Mouse (Mus musculus) midbrain, postnatal 0 days (tissue): ENCODE measurements at regions not wholly inside any gene's neighbourhood (a gene's known extent, or its start where the extent isn't known, plus 50 kb on each side); places are given as distances from the start of the nearest gene placed in this dataset.

Source experiments
- ATAC-seq: fragments of 200-750 bp; cut with Nextera tagmentation; 2 replicates; pipeline ENCODE4 v1.8.0; 2017; ENCODE audit warnings: moderate number of reproducible peaks, mild to moderate bottlenecking, moderate TSS enrichment, moderate library complexity; ENCODE audit not compliant: low FRiP score
- DNase-seq: peaks from one replicate; pipeline ENCODE4 v3.0.0-alpha.2; 2015; ENCODE audit warnings: low spot score
- H3K27ac ChIP-seq: fragments of 300-500 bp; sonication (generic); 2 replicates; pipeline ENCODE4 v1.5.1; 2014; ENCODE audit warnings: low read depth, mild to moderate bottlenecking, low read length, mixed read lengths
- H3K27me3 ChIP-seq: fragments of 300-500 bp; sonication (generic); 2 replicates; pipeline ENCODE4 v1.6.1; 2014; ENCODE audit warnings: low read length, control low read depth, mixed read lengths; ENCODE audit not compliant: insufficient read depth
- H3K36me3 ChIP-seq: fragments of 300-500 bp; sonication (generic); 2 replicates; pipeline ENCODE4 v1.6.1; 2014; ENCODE audit warnings: low read length, control low read depth, mixed read lengths; ENCODE audit not compliant: insufficient read depth
- H3K4me1 ChIP-seq: fragments of 300-500 bp; sonication (generic); 2 replicates; pipeline ENCODE4 v1.6.1; 2014; ENCODE audit warnings: mild to moderate bottlenecking, control low read depth, antibody characterized with exemption, low read length, mixed read lengths; ENCODE audit not compliant: insufficient read depth
- H3K4me2 ChIP-seq: fragments of 300-500 bp; sonication (generic); 2 replicates; pipeline ENCODE4 v1.6.1; 2014; ENCODE audit warnings: low read depth, mild to moderate bottlenecking, low read length, mixed read lengths; ENCODE audit not compliant: poor library complexity, severe bottlenecking
- H3K4me3 ChIP-seq: fragments of 300-500 bp; sonication (generic); 2 replicates; pipeline ENCODE4 v1.5.1; 2014; ENCODE audit warnings: low read depth, mild to moderate bottlenecking, low read length, moderate library complexity
- H3K9ac ChIP-seq: fragments of 300-500 bp; sonication (generic); replicated peaks from 2 replicates; pipeline ENCODE4 v1.6.1; 2014; ENCODE audit warnings: mild to moderate bottlenecking, low read length, moderate library complexity, mixed read lengths; ENCODE audit not compliant: poor library complexity, severe bottlenecking
- H3K9me3 ChIP-seq: fragments of 300-500 bp; sonication (generic); 2 replicates; pipeline ENCODE4 v1.6.1; 2016; ENCODE audit warnings: low read length, control low read depth
- CTCF ChIP-seq: IDR thresholded peaks from 2 replicates; pipeline ENCODE4 v1.5.1; 2016; ENCODE audit warnings: antibody characterized with exemption, mild to moderate bottlenecking
- WGBS: fragments of 180-500 bp; shearing (Covaris S2); extraction: QIAGEN DNeasy Blood & Tissue Kit; methylation state at CpG from one replicate; pipeline ENCODE4 v1.1.7; 2014; 5-methylcytosine and 5-hydroxymethylcytosine counted together

DNA sequence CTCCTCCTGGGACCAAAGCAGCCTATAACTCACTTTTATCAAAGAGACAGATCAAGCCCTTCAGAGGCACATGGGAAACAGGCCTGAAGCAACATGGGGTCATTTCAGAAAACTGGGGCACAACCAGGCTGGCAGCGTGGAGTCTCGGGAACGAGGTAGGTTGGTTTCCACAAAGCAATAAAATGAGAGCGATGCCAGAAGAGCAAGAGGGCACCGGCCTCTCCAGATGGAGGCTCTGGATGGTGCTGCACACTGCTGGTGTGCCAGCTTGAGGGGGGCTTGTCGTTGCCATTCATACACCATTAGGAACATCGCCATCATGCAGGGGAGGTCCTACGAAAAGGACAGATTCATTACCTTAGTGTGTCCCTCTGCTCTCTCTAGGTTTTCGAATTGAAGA lies 630.6 kb downstream of the Diaph3 start:
- DNase-seq: no peak
- no peaks in the 10 kb centered on the region for H3K36me3 ChIP-seq

DNA sequence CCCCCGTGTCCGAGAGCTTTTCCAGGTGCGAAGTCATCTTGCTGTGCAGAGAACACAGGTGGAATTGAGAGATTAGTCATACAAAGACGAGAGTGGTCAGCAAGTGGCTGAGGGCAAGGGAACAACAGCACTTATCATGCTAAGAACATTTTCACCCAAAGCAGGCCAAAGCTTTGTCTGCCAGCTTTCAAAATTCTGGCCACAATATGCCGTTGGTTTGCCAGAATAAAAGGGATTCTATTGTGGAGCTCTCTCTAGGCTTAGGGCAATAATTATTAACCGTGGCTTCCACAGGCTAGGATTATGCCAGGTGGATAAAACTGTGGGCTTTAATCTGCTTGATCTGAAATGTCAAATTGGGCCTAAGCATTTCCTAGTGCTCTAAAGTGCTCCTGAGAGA lies 631.3 kb downstream of the Diaph3 start:
- no peak overlapping the region for H3K27ac ChIP-seq
- no peaks in the 10 kb centered on the region for H3K4me1 ChIP-seq
- no peak overlapping the region for H3K9ac ChIP-seq
- no peak for ATAC-seq
- H3K27me3 ChIP-seq: no peaks in the 10 kb centered on the region
- no peak for TF ChIP-seq CTCF
- 68% methylated on average over 6 of the region's 6 CpGs for WGBS
- H3K4me3 ChIP-seq: no peak overlapping the region
- no peaks in the 10 kb centered on the region for H3K9me3 ChIP-seq
- H3K36me3 ChIP-seq: no peaks in the 10 kb centered on the region
- no peak overlapping the region for H3K4me2 ChIP-seq
- DNase-seq: peak; percentile 37

More for the DNA sequence above, 630.6 kb downstream of the Diaph3 start:
- Histone ChIP-seq H3K9ac (no peak overlapping the region), H3K27me3 (no peaks in the 10 kb centered on the region), H3K4me3 (no peak overlapping the region), H3K27ac (no peak overlapping the region), H3K9me3 (no peaks in the 10 kb centered on the region), H3K4me1 (no peaks in the 10 kb centered on the region), H3K4me2 (no peak overlapping the region)
- TF ChIP-seq CTCF: no peak
- ATAC-seq: no peak
- 96% methylated on average over 9 of the region's 9 CpGs for WGBS

DNA sequence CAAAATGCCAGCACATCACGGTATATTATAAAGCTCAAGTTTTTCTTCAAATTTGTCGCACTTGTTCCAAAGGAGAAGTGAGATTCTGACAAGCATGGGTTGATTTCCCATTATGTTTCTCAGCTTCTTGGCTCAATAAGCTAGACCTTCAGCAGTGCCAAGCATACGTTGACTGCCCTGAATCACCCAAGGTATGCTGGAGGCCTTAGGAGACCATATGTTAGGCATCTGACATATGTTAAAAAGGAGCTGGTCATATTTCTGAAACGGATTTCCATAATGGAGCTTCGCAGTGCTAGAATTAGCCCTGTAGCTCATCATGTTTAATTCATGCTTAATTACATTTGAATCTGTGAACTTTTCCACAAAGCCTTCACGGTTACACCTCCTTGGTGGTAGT lies 634.7 kb downstream of the Diaph3 start:
- H3K27ac ChIP-seq: no peak overlapping the region
- no peak for ATAC-seq
- H3K9me3 ChIP-seq: no peaks in the 10 kb centered on the region
- H3K4me3 ChIP-seq: no peak overlapping the region
- TF ChIP-seq CTCF: no peak
- H3K36me3 ChIP-seq: no peaks in the 10 kb centered on the region
- H3K27me3 ChIP-seq: no peaks in the 10 kb centered on the region
- peak; percentile 58 for DNase-seq
- no peak overlapping the region for H3K4me2 ChIP-seq
- H3K4me1 ChIP-seq: no peaks in the 10 kb centered on the region
- WGBS: 66% methylated on average over 6 of the region's 6 CpGs
- no peak overlapping the region for H3K9ac ChIP-seq

DNA sequence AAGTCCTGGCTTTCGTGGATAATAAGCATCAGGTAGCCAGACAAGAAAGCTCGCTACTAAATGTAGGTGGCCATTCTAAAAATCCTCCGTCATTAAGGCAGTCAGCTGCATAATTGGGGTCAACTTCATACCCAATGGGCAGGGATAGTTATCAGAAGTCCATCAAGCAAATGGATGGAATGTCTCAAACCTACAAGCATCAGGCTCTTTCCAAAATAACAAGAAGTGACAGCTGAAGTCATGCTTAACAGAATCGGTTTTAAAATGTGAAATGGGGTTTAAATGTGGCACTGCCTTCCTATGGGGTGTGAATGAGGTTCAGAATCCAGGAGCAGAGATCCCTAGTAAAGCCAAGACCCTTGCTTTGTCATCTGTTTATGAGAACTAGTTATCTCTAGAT lies 650.2 kb downstream of the Diaph3 start:
- TF ChIP-seq CTCF: no peak
- 79% methylated on average over 4 of the region's 4 CpGs for WGBS

DNA sequence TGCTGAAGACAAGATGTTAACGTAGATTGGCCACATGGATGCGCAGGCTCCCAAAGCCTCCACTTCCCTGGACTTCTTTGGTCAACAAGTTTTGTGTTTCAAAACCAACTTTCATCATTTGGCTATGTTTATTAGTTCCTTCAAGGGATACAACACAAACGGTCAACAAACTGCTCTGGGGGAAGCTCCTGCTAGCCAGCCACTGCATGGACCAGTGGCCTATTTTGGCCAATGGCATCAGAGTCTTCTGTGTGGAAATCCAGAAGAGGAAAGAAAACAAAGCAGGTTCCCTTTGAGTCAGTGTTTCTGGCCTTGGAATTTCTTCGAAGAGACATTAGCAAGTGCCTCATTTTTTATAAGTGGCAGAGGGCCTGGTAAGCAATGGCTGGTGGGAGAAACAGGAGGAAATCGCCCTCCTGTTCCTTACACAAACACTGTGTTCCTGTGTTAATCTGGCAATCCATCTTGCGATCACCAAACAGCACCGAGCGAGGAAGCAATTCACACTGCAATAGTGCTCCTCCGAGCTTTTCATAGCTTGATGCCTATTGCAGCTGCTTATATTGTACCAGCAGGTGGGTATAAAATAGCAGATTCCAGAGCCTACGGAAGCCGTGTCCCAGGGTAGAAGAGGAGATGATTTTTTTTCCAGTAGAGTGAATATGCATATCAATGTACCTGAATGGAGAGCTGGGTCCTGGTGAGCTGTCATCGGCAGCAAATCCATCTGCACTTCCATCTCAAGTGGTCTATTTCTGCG lies 651.0 kb downstream of the Diaph3 start:
- Histone ChIP-seq H3K27ac (no peak overlapping the region), H3K4me1 (no peaks in the 10 kb centered on the region; the same call in 1 of the 2 replicates), H3K9me3 (no peaks in the 10 kb centered on the region), H3K9ac (no peak overlapping the region), H3K4me2 (no peak overlapping the region), H3K27me3 (no peaks in the 10 kb centered on the region), H3K4me3 (no peak overlapping the region), H3K36me3 (no peaks in the 10 kb centered on the region)
- DNase-seq (peak; percentile 56), ATAC-seq (no peak)
- WGBS: 54% methylated on average over 13 of the region's 13 CpGs
- TF ChIP-seq CTCF: 0 out of 2 replicates have a peak, but pooled peaks have one; percentile 7

More for the DNA sequence above, 650.2 kb downstream of the Diaph3 start:
- no peaks in the 10 kb centered on the region for H3K9me3 ChIP-seq
- H3K27me3 ChIP-seq: no peaks in the 10 kb centered on the region
- H3K4me2 ChIP-seq: no peak overlapping the region
- no peak overlapping the region for H3K4me3 ChIP-seq
- no peak overlapping the region for H3K27ac ChIP-seq
- no peaks in the 10 kb centered on the region for H3K36me3 ChIP-seq
- no peaks in the 10 kb centered on the region; the same call in 1 of the 2 replicates for H3K4me1 ChIP-seq
- no peak overlapping the region for H3K9ac ChIP-seq
- DNase-seq (no peak), ATAC-seq (no peak)

DNA sequence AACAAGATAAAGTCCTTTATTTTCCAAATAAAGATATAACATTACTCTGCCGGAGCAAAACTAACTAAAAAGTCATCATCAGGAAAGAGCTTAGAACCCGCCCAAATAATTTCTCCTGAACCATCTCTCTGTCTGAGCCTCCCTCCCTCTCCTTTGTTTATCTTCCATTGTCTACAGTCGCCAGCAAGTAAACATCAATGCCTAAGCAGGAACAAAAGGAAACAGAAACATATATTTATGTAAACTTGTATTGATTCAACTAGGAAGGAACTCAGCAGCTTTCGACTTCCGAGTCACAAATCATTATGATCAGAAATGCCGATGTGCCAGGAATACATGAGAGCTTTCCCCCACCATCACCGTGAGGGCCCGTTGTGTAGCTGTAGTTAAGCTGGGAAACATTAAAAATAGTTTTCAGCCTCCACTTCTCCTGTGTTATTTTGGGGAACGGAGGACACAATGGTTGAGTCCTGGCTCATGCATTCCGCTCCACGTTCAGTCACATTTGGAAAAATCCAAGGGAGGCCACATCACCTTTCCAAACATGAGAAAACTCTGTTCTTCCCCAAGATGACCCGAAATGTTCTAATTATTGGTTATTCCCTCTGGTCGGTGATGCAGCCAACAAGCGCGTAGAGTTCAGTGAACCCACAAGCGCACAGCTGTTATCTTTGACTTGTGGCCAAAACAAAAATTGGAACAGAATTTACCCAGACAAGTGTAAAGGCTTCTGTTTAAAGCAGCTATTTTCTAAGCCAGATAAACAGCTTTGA lies 651.8 kb downstream of the Diaph3 start:
- no peak overlapping the region for H3K4me2 ChIP-seq
- no peaks in the 10 kb centered on the region; the same call in 1 of the 2 replicates for H3K4me1 ChIP-seq
- DNase-seq (peak; percentile 79), ATAC-seq (no peak)
- H3K9ac ChIP-seq: no peak overlapping the region
- no peak overlapping the region for H3K27ac ChIP-seq
- H3K9me3 ChIP-seq: no peaks in the 10 kb centered on the region
- WGBS: 74% methylated on average over 16 of the region's 16 CpGs
- H3K4me3 ChIP-seq: no peak overlapping the region
- no peaks in the 10 kb centered on the region for H3K27me3 ChIP-seq
- no peaks in the 10 kb centered on the region for H3K36me3 ChIP-seq
- no peak for TF ChIP-seq CTCF
